Mouse (Mus musculus): ENCODE results near the gene Uimc1. TPM values are rescaled to one million over a fixed set of nuclear protein-coding genes. Genes with fewer than 3 reads are reported as not detected.

Uimc1 gene
- 10 to 100 TPM; 72.6 to 75.3 TPM for total RNA-seq (2023)

DNA sequence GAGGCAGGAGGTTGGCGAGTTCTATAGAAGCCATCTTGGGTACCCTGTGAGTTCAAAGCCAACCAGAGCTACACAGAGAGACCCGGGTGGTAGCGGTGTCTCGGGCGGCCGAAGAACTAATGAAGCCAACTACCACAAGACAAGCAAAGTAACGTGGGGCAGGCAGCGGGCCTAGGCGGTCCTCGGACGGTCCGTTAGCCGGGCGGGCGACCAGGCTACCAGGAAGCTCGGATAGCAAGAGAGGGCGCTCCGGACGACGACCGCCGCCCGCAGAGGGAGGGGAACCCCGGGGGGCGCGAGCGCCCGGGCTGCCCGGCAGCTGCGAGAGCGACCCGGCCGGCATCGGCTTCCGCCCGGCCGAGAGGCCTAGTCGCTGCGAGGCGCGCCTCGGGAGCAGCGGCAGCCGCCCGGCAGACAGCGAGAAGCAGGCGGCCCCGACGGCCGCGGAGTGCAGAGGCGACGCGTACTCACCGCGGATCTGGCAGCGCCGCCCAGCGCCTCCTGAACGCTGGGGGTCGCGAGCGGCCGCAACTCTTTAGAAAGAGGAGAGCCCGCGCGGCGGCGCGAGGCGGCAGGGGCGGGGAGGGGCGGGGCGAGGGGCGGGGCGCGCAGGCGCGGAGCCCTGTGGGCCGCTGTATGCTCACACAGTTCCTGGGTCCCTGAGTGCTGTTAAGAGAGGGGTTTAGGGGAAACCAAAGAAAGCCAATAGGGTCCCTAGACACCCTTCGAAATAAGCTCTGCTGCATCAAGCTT, at the start of gene Uimc1:
Gene Uimc1 (minus strand): TSS at position 575 of the 753 bp plus-strand sequence.

DNA sequence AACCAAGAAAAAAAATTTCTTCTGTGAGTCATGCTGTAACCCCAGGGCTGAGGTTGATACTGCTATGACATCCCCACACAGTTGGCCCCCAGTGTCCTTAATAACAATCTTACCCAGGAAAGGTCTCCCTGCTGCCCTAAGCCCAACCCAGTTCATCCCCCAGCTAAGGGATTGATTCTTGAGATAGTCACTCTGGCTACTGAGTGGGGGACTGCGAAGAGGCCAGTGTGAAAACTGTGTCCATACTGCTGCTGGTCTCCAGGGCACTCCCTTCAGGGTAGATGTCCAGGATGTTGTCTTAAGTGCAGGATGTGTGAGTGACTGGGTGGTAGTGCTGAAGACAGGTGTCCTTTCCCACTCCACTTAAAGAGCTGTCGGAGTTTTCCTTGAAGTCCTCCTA, 33.3 kb upstream of the Uimc1 start, which contains the start of gene Gm17617:
Gene Gm17617 (minus strand): TSS at position 101 of the 400 bp plus-strand sequence.

DNA sequence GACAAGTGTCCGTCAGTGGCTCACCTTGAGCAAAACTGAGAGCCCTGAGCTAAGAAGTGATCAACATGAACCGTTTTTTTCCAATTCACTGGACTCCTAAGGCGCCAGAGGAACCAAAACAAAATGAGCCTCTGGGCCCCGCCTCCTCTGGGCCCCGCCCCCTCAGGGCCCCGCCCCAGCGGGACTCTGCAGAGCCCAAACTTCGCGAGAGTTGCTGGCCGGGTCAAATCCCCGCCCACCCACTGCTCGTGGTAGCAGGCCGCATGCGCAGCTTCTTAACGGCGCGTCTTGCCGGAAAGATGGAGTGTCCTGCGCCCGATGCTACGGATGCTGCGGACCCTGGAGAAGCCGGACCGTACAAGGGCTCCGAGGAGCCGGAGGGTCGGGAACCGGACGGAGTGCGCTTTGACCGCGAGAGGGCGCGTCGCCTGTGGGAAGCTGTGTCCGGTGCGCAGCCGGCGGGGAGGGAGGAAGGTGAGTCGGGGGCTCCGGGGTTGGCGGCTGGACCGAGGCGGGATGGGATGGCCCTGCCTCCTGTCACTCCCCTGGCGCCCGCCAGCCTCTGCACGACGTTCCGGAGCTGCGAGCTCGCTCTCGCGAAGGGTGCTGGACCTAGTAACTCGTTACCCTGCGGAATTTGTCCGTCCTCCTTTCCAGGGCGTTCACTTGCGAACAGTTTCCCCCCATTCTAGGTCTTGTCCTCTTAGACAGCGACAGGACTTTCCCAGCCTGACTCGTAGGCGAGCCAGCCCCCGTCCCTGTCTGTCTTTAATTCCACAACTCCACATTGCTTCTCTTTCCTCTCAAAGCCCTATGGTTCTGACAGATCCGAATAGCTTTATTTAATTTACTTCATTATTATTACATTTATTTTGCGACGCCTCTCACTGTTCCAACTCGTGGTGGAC, 5.2 kb upstream of the Uimc1 start, which contains the start of gene Zfp346:
Gene Zfp346 (plus strand): TSS at position 267 of the 908 bp plus-strand sequence.

DNA sequence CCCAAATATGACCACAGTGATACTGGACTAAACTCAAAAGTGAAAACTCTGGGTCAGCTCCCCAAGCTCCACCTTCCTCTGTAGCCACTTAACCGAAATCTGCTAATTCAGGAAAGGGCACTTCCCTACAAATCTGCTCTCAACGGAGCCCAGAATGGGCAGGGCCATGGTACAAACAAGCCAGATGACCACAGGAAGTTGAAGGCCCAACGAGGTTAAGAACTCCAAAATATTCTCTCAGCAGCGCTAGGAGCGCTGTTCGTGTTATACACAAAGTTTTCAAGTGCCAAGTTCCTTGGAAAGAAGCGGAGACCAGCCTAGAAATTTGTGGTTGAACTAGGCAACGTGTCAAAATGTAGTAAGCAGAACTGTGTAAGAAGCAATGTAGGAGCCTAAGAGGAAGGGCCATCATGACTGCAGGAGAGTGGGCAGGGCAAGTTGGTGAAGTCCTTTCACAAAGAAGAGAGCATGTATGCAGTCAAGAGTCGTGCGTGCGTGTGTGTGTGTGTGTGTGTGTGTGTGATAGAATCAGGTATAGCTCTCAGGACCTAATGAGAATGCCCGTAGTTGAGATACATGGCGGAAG, 78.8 kb downstream of the Uimc1 start, which contains the start of gene Hk3:
Gene Hk3 (minus strand): TSS at position 192 of the 586 bp plus-strand sequence.

Other genes starting within 250 kb of the Uimc1 start
- gene Unc5a, start 150.9 kb downstream of the Uimc1 start, total RNA-seq (2023) = 1 to 10 TPM in 1 of 2 experiments, not detected in 1; 1.8 TPM
- 1 to 10 TPM in 1 of 2 experiments, under 1 TPM in 1; 0.89 to 1.8 TPM for gene Hk3, start 78.9 kb downstream of the Uimc1 start, total RNA-seq (2023)
- gene Zfp346, start 5.0 kb upstream of the Uimc1 start, total RNA-seq (2023) = 10 to 100 TPM; 44.0 to 44.3 TPM
- not detected for gene Gm17617, start 33.2 kb upstream of the Uimc1 start, total RNA-seq (2023)
- gene Fgfr4, start 52.3 kb upstream of the Uimc1 start, total RNA-seq (2023) = not detected
- 100 to 1,000 TPM; 193 to 232 TPM for gene Nsd1, start 109.5 kb upstream of the Uimc1 start, total RNA-seq (2023)
- gene Prelid1, start 220.2 kb upstream of the Uimc1 start, total RNA-seq (2023) = 100 to 1,000 TPM; 145 to 150 TPM
- gene Rab24, start 221.6 kb upstream of the Uimc1 start, total RNA-seq (2023) = 10 to 100 TPM; 65.3 to 71.0 TPM
- 1 to 10 TPM; 1.2 to 2.2 TPM for gene Mxd3, start 229.5 kb upstream of the Uimc1 start, total RNA-seq (2023)

Data from B cell, adult 67 days (primary cell).